Mouse (Mus musculus) 3134 (cell line): ENCODE measurements around the gene Fbf1.

Experiments used
- DNase-seq: peaks from one replicate; pipeline ENCODE4 v3.0.0-alpha.2; 2011; ENCODE audit warnings: low spot score; ENCODE audit not compliant: insufficient read length; ENCODE audit errors: extremely low read depth

Gene Fbf1

DNA sequence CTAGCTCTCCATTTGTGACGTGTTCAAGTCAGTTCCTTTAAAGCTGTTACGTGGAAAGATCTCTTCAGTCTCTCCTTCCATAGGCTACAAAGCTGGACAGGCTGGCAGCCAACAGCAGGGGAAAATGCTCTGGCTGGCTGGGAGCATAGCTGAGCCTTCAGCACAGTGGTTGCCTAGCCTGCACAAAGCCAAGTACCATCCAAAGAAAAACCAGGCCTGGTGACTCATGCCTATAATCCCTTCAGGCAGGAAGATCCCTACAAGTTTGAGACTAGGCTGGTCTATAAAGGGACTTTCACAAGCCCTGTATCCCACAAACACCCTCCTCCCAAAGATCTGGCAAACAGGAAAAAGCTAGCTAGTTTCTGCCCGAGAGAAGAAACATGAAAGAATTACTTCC, 17.9 kb upstream of the Fbf1 start:
- DNase-seq: peak; percentile 73

DNA sequence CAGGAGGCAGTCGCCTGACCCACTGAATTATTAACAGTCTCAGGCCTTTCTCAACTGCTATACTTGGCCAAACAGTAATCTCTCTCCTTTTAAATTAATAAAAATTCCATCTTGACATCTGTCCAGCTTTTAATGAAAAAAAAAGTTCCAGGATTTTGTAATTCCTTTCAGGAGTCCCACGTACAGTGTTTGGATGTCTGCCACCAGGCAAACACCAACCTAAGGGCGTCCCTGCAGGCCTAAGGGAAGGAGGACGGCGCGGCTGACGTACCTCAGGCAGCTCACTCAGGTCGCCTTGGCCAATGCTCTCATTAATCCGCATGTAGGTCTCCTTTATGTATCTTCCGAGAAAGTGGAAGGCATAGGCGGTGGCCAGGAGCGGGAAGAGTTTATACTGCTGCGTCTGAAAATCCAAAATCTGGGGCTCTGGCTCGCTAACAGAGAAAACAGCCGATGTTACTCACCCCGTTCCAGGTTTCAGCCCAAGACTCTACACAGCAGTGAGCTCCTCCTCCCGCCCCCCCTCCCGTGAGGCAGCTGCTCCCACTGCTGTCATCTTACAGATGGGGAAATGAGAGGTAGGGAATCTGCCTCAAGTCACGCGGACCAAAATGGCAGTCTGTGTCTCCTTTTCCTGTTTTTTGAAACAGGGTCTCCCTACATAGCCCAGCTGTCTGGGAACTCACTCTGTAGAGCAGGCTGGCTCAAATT, 10.6 kb upstream of the Fbf1 start:
- DNase-seq: no peak

DNA sequence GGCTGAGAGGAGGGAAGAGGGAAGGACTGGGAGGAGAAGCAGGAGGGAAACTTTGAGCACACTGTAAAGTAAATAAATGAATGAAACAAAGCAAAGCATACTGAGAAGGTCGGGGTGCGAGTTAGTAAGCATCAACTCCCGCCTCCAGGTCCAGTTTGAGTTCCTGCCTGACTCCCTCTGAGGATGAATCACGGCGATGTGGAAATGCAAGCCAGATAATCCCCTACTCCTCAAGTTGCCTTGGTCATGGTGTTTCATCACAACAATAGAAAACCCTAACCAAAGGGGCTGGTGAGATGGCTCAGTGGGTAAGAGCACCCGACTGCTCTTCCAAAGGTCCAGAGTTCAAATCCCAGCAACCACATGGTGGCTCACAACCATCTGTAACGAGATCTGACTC, 8.0 kb upstream of the Fbf1 start:
- no peak for DNase-seq

DNA sequence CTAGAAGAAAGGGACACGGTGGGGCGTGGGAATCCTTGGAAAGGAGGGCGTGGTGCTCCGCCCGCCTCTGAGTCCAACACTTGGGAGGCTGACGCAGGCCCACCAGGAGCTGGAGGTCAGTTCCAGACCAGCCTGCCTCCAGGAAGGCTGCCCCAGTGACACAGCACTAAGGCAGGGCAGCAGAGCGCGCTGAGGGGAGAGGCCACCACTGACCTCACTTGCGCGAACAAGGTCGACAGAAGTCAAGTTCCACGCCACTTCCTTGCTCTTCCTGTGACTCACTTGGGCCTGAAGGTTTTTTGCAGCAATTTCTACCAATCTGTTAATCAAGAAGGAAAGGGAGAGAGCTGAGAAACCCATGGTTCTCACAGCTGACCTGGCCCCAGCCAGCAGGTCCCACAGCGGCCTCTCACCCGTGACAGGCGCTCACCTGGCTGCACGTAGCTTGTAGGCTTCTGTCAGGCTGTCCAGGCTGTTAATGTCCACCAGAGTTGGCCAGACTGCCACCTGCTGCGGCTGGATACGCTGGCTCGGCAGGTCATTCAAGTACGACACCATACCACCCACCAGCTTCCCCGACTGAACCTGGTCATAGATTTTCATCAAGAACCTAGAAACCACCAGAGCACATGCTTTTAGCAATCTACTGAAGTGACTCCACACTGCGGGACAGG, 6.9 kb upstream of the Fbf1 start:
- DNase-seq: no peak

DNA sequence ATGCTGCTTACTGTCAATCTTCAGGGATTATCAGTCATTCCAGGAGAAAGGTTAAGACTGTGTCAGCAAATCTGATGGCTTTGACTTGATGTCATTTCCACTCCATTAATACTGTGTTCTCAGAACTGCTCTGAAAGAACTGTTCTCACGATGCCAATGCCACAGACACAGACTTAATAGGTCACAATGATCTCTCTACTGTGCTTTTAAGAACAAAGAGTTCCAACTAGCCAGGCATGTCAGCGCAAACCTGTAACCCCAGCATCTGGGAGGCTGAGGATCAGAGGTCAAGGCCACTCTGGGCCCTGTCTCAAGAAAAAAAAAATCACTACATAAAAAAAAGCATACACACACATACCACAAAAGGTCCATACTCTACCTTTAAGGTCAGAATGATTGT, 4.0 kb upstream of the Fbf1 start:
- DNase-seq: no peak

DNA sequence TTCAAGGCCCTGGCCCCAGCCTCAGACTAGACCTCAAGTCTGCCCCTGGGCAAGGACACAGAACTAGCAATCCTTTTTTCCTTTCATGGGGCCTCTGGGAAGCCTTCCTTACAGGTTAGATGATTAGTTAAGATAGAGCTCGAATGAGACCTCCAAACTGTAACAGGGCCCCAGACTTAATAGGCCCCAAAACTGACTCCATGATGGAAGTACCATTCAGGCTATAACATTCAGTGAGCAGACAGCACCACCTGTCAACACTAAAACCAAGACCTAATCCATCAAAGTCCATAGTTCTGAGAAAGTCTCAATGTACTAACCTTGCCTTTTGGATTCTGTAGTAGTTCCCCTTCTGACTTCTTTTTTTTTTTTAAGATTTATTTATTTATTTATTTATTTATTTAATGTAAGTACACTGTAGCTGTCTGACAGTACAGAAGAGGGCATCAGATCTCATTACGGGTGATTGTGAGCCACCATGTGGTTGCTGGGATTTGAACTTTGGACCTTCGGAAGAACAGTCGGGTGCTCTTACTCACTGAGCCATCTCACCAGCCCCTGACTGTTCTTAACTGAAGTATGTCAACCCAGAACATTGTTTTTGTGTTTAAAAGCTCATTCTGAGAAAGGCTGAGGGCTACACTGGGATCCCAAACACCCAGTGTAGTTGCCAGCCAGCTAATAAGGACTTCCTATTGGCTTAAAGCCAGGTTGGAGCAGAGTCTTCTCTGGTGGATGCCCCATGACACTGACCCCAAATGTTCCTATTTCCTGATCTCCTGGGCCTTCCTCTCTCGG, 2.2 kb upstream of the Fbf1 start:
- DNase-seq: no peak

DNA sequence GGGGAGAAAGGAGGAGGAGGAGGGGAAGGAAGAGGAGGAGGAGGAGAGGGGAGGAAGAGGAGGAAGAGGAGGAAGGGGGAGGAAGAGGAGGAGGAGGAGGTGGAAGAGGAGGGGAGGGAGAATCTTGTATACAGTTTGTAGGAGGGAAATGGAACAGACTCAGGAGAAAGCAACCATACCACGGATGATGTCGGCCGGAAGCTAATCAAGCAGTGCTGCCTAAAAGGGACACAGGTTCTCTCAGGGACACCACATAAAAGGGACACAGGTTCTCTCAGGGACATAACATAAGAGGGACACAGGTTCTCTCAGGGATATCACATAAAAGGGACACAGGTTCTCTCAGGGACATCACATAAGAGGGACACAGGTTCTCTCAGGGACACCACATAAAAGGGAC, 1.2 kb upstream of the Fbf1 start:
- DNase-seq: no peak

DNA sequence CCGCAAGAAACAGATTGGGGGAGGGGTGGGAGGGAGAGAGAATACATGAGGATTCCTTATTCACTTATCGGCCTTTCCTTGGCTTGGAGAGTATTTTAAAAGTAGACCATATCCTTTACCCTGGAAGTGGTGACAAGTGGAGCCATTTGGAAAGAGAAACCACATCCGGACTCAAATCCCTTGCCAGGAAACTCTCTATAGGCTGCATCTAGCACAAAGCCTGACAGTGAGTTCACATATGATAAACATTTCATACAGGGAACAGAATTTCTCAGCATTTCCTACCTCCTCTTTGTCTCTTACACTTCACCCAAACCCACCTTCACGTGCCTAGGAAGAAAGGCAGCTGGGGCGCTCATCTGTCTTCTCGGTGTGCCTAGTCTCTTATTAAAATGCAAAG, 734 bp downstream of the Fbf1 start:
- DNase-seq: peak; percentile 55

DNA sequence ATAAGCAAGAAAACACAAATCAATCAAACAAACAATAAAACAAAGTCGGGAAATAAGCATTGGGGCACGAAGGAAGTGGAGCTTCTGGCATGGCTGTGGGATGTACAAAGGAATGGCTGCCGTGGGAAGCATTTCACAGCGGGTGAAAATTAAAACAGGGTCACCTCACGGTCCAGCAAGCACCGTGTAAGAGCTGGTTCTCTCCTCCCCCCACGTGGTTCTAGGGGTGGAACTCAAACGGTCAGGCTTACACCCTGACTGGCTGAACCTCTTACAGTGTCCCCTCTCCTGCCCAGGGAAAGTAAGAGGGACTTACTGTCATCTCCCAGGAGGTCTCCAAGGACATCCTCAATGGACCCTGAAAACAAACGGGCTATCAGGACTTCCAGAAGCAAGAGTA, 5.0 kb downstream of the Fbf1 start:
- DNase-seq: no peak

DNA sequence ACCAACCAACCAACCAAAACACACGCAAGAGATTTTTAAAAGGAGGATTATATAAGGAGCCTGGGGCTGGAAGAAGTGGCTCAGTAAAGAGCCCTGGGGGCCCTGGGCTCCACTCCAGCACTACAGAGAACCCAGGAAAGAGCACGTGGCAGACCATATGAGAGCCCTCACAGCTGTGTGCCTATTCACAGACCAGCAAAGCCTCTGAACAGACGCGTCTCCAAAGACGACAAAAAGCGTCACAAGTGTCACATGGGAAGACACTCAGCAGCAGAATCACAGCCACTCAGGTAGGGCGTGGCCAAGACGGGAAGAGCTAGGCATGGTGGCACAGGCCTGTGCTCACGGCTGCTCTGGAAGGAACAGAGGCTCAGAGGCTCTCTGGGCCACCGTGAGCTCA, 5.8 kb downstream of the Fbf1 start:
- no peak for DNase-seq

DNA sequence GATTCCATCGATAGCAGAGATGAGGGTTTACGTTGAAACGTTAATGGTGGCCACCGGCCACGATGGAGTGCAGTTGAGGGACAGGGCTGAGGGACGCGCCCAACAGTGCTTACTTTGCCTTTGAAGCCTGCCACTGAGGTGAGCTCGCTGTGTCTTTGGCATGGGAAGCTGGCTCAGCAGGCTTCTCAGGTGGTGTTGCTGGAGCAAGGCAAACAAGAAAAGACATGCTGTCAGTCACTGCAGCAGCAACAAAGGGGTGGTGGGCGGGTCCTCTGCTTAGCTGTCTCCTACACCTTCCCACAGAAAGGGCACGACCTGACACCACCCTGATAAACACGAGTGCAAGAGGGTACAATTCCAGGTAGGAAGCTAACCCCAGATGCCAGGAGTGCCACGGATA, 6.7 kb downstream of the Fbf1 start:
- DNase-seq: no peak

DNA sequence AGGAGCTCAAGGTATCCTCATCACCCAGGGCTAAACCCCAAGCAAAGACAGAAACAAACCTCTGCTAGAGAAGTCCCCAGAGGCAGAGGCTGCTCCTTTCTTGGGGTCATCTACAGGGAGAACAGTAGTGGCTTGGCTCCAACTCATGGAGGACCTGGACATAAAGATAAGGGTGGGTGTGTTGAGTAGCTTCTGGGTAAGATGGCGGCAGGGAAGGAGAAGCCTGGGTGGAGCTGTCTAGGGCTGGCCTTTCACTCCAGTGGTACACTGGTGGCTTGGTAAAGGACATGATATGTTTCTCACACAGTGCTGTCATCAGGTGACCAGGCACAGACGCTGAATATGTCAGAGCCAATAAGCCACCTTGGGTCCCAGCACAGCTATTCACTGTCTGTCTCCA, 17.0 kb downstream of the Fbf1 start:
- DNase-seq: no peak

DNA sequence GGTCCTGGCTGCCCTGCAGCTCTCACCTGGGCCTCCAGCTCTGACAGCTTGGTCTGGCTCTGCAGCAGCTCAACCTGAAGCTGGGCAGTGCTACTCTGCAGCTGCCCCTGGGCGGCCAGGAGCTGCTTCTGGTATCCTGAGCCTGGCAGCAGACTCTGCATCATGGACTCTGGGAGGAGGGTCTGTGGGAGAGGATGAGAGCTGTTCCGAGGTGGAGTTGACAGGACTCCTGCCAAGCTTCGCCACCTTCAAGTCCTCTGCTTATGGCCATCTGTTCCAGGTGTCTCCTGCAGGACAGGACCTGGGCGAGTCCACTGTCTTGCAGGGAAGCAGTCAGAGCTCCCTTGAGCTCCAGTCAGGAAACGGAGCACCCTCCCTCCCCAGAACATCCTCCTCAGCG, 18.6 kb downstream of the Fbf1 start:
- DNase-seq: no peak

DNA sequence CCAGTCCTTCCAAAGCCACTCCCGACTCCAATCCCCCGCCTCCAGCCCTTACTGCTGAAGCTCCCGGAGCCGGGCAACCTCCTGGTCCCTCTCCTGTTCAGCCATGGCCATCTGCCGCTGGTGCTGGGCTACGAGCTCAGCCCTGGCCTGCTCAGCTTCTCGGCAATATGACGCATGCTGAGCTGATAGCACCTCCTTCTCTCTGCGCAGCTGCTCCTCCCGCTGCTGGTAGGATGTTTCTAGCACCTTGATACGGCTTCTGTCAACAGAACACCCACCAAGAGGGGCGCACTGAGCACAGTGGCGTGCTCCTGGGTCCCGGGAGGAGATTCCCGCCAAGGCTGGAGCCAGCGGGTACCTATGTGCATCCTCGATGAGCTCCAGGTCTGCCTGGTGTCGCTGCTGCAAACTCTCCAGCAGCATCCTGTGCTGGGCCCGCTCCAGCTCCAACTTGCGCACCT, 19.2 kb downstream of the Fbf1 start:
- no peak for DNase-seq

DNA sequence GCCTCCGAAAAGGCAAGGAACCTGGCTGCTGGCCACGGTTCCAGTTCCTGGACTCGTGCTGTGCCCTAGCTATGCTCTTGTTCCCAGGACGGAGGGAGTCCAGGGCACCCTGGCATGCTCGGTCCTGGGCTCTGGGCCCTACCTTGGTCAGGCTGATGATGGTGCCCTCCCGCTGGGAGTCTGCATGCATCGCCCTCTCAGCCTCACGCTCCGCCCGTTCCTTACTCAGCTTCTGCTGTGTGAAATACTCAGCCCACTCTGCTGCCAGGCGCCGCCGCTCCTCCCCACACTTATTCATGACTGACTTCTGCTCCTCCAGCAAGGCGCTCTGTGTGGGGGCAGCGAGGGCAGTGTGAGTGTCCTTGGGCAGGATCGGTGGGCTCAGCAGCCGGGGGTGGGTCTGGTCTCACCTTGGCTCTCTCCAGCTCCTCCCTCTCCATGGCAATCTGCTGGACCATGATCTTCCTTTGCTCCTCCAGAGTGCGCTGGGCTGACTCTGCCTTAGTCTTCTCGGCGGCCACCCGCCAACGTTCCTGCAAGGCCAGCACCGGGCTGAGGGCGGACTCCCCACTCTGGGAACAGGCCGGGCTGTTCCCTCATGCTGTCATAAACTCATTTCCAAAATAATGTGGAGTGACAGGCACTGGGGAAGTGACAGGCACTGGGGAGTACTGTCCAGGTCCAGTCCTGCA, 21.5 kb downstream of the Fbf1 start:
- no peak for DNase-seq

DNA sequence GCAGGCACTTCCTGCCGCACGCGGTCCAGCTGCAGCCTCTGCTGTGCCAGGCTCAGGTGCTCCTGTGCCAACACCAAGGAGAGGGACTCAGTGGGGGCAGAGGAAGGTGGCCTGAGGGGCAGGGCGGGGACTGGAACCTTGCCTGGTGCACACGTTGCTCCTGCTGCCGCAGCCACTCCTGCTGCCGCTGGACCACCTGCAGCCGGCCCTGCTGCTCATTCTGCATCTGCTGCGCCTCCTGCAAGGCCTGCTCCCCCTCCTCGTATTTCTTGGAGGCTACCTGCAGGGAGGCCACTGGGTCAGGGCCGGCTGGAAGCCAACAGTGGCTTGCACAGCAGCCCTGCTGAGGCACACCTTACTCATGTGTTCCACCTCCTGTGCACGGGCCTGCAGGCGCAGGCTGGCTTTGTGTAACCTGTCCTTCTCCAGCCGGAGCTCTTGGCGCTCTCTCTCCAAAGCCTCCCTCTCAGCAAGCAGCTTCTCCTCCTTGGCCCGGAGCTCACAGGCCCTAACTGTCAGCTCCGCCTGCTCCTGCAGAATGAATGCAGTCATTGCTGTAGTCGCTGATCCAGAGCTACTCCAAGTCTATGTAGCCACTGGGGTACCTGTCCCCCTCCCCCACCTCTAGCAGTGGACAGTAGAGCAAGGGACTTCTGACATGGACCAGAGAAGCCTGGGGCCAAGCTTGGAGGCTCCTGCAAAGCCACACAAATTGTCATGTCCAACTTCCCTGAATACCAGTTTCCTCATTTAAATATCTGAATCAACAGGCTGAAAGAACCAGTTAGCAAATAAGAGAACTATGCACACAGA, 22.3 kb downstream of the Fbf1 start:
- no peak for DNase-seq

DNA sequence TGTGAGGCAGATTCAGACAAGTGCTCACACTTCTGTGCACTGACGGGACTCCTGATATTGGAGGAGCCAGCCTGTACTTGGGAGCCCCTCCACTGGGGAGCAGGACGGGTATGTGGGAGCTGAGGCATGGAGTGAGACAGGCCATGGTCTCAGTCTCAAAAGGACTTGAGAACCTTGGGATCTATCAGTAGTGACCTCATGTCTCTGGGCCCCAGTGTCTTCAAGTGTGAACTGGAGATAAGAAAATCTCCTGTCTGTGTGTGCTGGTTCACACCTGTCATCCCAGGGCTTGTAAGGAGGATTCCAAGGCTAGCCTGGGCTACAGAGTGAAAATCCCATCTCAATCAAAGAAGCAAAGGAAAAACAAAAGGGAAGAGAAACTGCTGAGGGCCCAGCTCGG, 24.5 kb downstream of the Fbf1 start:
- DNase-seq: no peak

DNA sequence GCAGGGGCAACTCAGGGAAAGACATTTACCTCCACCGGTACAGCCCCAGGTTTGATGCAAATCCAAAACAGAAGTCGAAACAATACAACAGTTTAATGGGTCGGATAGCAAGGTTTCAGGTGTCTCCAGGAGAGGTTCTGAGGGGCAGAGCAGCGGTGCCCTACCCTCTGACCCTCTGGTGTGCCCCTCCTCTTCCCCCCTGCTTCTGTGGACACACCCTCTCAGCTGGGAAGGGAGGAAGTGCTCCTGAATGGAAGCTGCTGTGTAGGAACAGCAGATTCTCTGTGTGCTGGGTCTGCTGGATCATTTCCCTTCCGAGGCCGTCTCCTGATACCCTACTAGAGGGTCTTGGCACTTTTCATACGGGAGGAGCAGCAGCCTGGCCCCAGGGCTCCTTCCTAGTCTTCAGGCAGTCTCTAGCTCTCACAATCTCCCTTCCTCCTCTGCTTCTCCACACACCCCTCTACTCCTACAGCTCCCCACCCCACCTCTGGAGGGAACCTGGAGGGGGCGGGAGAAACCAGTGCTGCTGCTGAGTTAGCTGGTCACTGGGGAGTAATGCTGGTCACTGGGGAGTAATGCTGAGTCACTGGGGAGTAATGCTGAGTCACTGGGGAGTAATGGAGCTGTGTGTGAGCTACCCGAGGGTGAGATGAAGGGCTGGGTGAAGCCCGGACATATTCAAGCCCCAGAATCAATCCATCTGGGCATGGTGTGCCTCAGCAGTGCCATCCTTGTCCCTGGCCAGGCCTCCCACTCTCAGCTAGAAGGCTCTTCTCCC, 25.6 kb downstream of the Fbf1 start:
- peak; percentile 65 for DNase-seq

DNA sequence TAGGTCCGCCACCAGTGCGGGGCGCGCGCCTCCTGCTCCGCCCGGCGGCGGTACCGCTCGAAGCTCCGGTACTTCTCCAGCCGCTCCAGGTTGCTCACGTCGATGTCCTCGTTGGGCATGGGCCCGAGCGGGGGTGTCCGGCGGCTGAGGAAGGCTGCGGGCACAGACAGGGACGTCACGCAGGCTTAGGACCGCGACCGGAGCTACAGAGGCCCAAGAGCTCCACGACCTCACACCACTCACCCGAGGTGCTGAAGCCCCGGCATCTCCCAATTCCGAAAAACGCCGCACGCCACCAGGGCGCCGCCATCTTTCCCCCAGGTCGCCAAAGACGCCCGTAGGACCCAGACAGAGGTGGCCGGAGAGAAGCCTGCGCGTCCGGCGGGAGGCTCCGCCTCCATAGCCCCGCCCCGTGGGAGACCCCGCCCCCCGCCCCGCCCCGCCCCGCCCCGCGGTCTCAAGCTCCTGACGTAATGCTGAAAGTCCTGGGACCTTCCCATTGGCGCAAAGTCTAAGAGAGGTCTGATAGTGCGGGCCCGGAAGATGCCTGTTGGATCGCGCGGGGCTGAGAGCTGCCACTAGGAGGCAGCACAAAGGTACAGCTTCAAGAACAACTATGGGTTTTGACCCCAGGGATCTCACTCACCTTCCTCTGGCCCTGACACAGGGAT, 29.4 kb downstream of the Fbf1 start, which contains the start of gene Mrpl38:
Mrpl38 (minus strand) TSS at position 401 of the 671 bp plus-strand sequence.
- DNase-seq: peak; percentile 85
